ENCODE assay signal across 14 mouse cellular contexts in the genomic region with DNA sequence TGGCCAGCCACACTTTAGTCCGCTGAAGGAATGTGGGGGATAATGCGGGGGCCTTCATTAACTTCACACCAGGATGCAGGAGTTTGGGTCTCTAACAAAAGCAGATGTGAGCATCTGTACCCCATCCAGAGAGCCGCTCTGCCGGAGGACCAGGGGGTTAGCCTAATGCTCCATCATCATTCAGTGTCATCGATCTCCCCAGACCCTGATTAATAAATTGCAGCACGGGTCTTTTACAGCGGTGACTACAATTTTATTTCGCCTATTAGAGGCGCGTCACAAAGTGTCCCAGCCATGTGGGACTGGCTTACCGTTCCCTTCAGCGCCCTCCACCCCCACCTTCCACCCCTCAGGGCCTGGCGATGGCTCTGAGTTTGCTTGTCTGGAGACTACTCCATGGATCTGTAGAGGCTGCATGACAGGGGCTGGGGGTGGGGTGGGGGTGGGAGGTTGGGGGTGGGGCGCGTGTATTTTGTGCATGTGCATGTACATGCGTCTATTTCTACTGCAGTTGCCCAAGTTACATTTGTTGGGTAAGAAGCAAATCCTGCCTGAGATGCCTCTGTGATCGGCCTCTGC.
A peak's percentile ranks its signal among the peaks of the same experiment; 100 is the strongest.
DNase-seq lines count a peak whose midpoint lies in the region; ATAC-seq lines count a peak whose summit lies in the region.
"Had no signal": no experiment of that assay in that cellular context is flagged by ENCODE, and none has a peak within 500 bp of the region (broad histone marks: within the 10 kb centered on the region; RNA-seq: fewer than 3 reads in every experiment).

No protein-coding gene starts in this region.

- H3K4me2 ChIP-seq in midbrain, embryonic 11.5 days = peak overlapping the region; percentile 7; the same call in 1 of the 2 replicates
- peak overlapping the region; percentile 43 for H3K4me2 ChIP-seq in limb, embryonic 12.5 days
- peak overlapping the region; percentile 36 for H3K4me2 ChIP-seq in neural tube, embryonic 13.5 days
- H3K4me2 ChIP-seq: heart, embryonic 12.5 days; liver, embryonic 13.5 days had no signal

- 45% methylated on average over 17 of the region's 17 CpGs for WGBS in midbrain, embryonic 11.5 days
- WGBS in midbrain, embryonic 10.5 days = 52% methylated on average over 17 of the region's 17 CpGs
- WGBS in limb, embryonic 12.5 days = 10% methylated on average over 17 of the region's 17 CpGs
- WGBS in neural tube, embryonic 13.5 days = 16% methylated on average over 17 of the region's 17 CpGs

- no peaks in the 10 kb centered on the region for H3K27me3 ChIP-seq in midbrain, embryonic 11.5 days (ENCODE audit: control insufficient read depth, insufficient read depth, low read length)
- H3K27me3 ChIP-seq in midbrain, embryonic 10.5 days (ENCODE audit: low read depth, poor library complexity, severe bottlenecking) = peaks cover 52% of the 10 kb centered on the region
- H3K27me3 ChIP-seq in limb, embryonic 12.5 days = peaks cover 31% of the 10 kb centered on the region
- peaks cover 46% of the 10 kb centered on the region for H3K27me3 ChIP-seq in neural tube, embryonic 13.5 days
- H3K27me3 ChIP-seq: liver, embryonic 13.5 days had no signal

- H3K9me3 ChIP-seq in midbrain, embryonic 11.5 days (ENCODE audit: control insufficient read depth, low read length) = no peaks in the 10 kb centered on the region
- H3K9me3 ChIP-seq in midbrain, embryonic 10.5 days (replicated peaks) = no peaks in the 10 kb centered on the region
- H3K9me3 ChIP-seq in limb, embryonic 12.5 days = no peaks in the 10 kb centered on the region
- H3K9me3 ChIP-seq in neural tube, embryonic 13.5 days = no peaks in the 10 kb centered on the region
- H3K9me3 ChIP-seq: heart, embryonic 12.5 days had no signal

- no peak for DNase-seq in midbrain, embryonic 11.5 days (ENCODE audit: low spot score, missing footprints)
- no peak for DNase-seq in midbrain, embryonic 10.5 days (ENCODE audit: low spot score)
- DNase-seq in forelimb bud, embryonic 11.5 days (ENCODE audit: low read depth, low spot score) = peak; percentile 35
- DNase-seq in frontal cortex, postnatal 14 days (ENCODE audit: low spot score in 2 of 2) = no peak
- no peak for DNase-seq in lung, adult 18-20 months
- DNase-seq: cerebellum, postnatal 10 days; gastrocnemius, adult 2 months; kidney, postnatal 14 days; liver, embryonic 13.5 days had no signal

- H3K9ac ChIP-seq in midbrain, embryonic 11.5 days (ENCODE audit: low read length) = no peak overlapping the region
- H3K9ac ChIP-seq in limb, embryonic 12.5 days (replicated peaks) = no peak overlapping the region
- peak overlapping the region; percentile 26; the same call in 1 of the 2 replicates for H3K9ac ChIP-seq in neural tube, embryonic 13.5 days
- H3K9ac ChIP-seq: heart, embryonic 12.5 days; liver, embryonic 13.5 days had no signal

- H3K4me1 ChIP-seq in midbrain, embryonic 11.5 days (ENCODE audit: control insufficient read depth, insufficient read depth, low read length) = peaks cover 6% of the 10 kb centered on the region
- H3K4me1 ChIP-seq in midbrain, embryonic 10.5 days = peaks cover 16% of the 10 kb centered on the region
- peaks cover 37% of the 10 kb centered on the region for H3K4me1 ChIP-seq in limb, embryonic 12.5 days (replicated peaks)
- peaks cover 26% of the 10 kb centered on the region for H3K4me1 ChIP-seq in neural tube, embryonic 13.5 days (replicated peaks)
- H3K4me1 ChIP-seq: heart, embryonic 12.5 days; liver, embryonic 13.5 days had no signal

- H3K36me3 ChIP-seq in midbrain, embryonic 11.5 days (ENCODE audit: control insufficient read depth, insufficient read depth, low read length) = no peaks in the 10 kb centered on the region
- H3K36me3 ChIP-seq in midbrain, embryonic 10.5 days = no peaks in the 10 kb centered on the region
- no peaks in the 10 kb centered on the region for H3K36me3 ChIP-seq in limb, embryonic 12.5 days
- no peaks in the 10 kb centered on the region for H3K36me3 ChIP-seq in neural tube, embryonic 13.5 days
- H3K36me3 ChIP-seq: heart, embryonic 12.5 days; liver, embryonic 13.5 days had no signal

- no peak overlapping the region for H3K27ac ChIP-seq in midbrain, embryonic 11.5 days (ENCODE audit: low read depth, low read length)
- H3K27ac ChIP-seq in midbrain, embryonic 10.5 days (replicated peaks) = no peak overlapping the region
- H3K27ac ChIP-seq in limb, embryonic 12.5 days = no peak overlapping the region
- H3K27ac ChIP-seq in neural tube, embryonic 13.5 days (replicated peaks) = 0 out of 2 replicates have a peak overlapping the region, but pooled peaks have one; percentile 23
- H3K27ac ChIP-seq: gastrocnemius, adult 2 months; liver, embryonic 13.5 days had no signal

- ATAC-seq in midbrain, embryonic 11.5 days (ENCODE audit: low FRiP score) = no peak
- no peak for ATAC-seq in limb, embryonic 12.5 days (ENCODE audit: insufficient number of reproducible peaks, insufficient read depth, low FRiP score, low TSS enrichment, low read depth)
- ATAC-seq in neural tube, embryonic 13.5 days (ENCODE audit: low read depth) = peak; percentile 68
- ATAC-seq in activated CD4-positive, CD25-positive, alpha-beta regulatory T cell, adult 4 months = no peak
- ATAC-seq: CD4-positive, CD25-positive, alpha-beta regulatory T cell, adult 4 months had no signal

- no peak overlapping the region for H3K4me3 ChIP-seq in midbrain, embryonic 11.5 days (ENCODE audit: low read depth, low read length)
- no peak overlapping the region for H3K4me3 ChIP-seq in midbrain, embryonic 10.5 days
- H3K4me3 ChIP-seq in limb, embryonic 12.5 days (replicated peaks) = 0 out of 2 replicates have a peak overlapping the region, but pooled peaks have one; percentile 4
- no peak overlapping the region; the same call in 1 of the 2 replicates for H3K4me3 ChIP-seq in neural tube, embryonic 13.5 days
- H3K4me3 ChIP-seq: gastrocnemius, adult 2 months; heart, embryonic 12.5 days; liver, embryonic 13.5 days had no signal
